Mouse (Mus musculus) kidney, embryonic 14.5 days (tissue): ENCODE data around the gene Spon1. TPM values are rescaled to one million over a fixed set of nuclear protein-coding genes. Genes with fewer than 3 reads are reported as not detected.

Experiments
- ATAC-seq: fragments of 200-750 bp; cut with Nextera tagmentation; 2 replicates; pipeline ENCODE4 v1.8.0; 2017; ENCODE audit warnings: moderate number of reproducible peaks, mild to moderate bottlenecking, moderate TSS enrichment, moderate library complexity; ENCODE audit not compliant: low FRiP score, low TSS enrichment
- H3K27ac ChIP-seq: fragments of 300-500 bp; sonication (generic); 2 replicates; pipeline ENCODE4 v1.5.1; 2014; ENCODE audit warnings: low read depth, mild to moderate bottlenecking, low read length, moderate library complexity, mixed read lengths
- H3K27me3 ChIP-seq: fragments of 300-500 bp; sonication (generic); 2 replicates; pipeline ENCODE4 v1.6.1; 2014; ENCODE audit warnings: mild to moderate bottlenecking, low read length; ENCODE audit not compliant: control insufficient read depth, insufficient read depth
- H3K36me3 ChIP-seq: fragments of 300-500 bp; sonication (generic); 2 replicates; pipeline ENCODE4 v1.6.1; 2014; ENCODE audit warnings: low read length, mixed read lengths; ENCODE audit not compliant: control insufficient read depth, insufficient read depth
- H3K4me1 ChIP-seq: fragments of 300-500 bp; sonication (generic); 2 replicates; pipeline ENCODE4 v1.6.1; 2014; ENCODE audit warnings: low read length, mixed read lengths; ENCODE audit not compliant: control insufficient read depth, insufficient read depth
- H3K4me2 ChIP-seq: fragments of 300-500 bp; sonication (generic); replicated peaks from 2 replicates; pipeline ENCODE4 v1.6.1; 2014; ENCODE audit warnings: low read depth, mild to moderate bottlenecking, low read length
- H3K4me3 ChIP-seq: fragments of 300-500 bp; sonication (generic); 2 replicates; pipeline ENCODE4 v1.5.1; 2014; ENCODE audit warnings: mild to moderate bottlenecking, low read length
- H3K9ac ChIP-seq: fragments of 300-500 bp; sonication (generic); 2 replicates; pipeline ENCODE4 v1.6.1; 2014; ENCODE audit warnings: low read depth, mild to moderate bottlenecking, low read length, moderate library complexity
- H3K9me3 ChIP-seq: fragments of 300-500 bp; sonication (generic); 2 replicates; pipeline ENCODE4 v1.6.1; 2016; ENCODE audit warnings: low read length; ENCODE audit not compliant: control insufficient read depth
- WGBS: fragments of 180-500 bp; shearing (Covaris S2); extraction: QIAGEN DNeasy Blood & Tissue Kit; methylation state at CpG from one replicate; pipeline ENCODE4 v1.1.7; 2014; 5-methylcytosine and 5-hydroxymethylcytosine counted together
- polyA plus RNA-seq: library from polyadenylated mRNA; unstranded; fragments of >200 nt; fragmentation: Nextera tagmentation; extraction: Ambion mirVana; gene quantifications from 2 replicates; pipeline ENCODE4 v1.2.1, GENCODE M21; 2014

The Spon1 gene
- polyA plus RNA-seq, 1 experiment from 2014 or later, result 8.5 TPM

- no peak for ATAC-seq
- no peaks in the 10 kb centered on the region for H3K4me1 ChIP-seq
- no peak overlapping the region for H3K4me3 ChIP-seq
- no peak overlapping the region for H3K27ac ChIP-seq
- H3K9me3 ChIP-seq, result no peaks in the 10 kb centered on the region
- H3K9ac ChIP-seq, result no peak overlapping the region
- no peaks in the 10 kb centered on the region for H3K27me3 ChIP-seq
- H3K36me3 ChIP-seq, result no peaks in the 10 kb centered on the region
- 87% methylated on average over 3 of the region's 3 CpGs for WGBS
- no peak overlapping the region for H3K4me2 ChIP-seq
Measured at GRCm38 (mm10) chr7:114027406-114027805, 261.6 kb downstream of the Spon1 start.

- no peaks in the 10 kb centered on the region for H3K4me1 ChIP-seq
- no peak overlapping the region for H3K27ac ChIP-seq
- no peak overlapping the region for H3K4me3 ChIP-seq
- H3K36me3 ChIP-seq, result no peaks in the 10 kb centered on the region
- no peak for ATAC-seq
- WGBS, result 95% methylated on average over 5 of the region's 5 CpGs
- H3K9ac ChIP-seq, result no peak overlapping the region
- no peak overlapping the region for H3K4me2 ChIP-seq
- H3K9me3 ChIP-seq, result no peaks in the 10 kb centered on the region
- no peaks in the 10 kb centered on the region for H3K27me3 ChIP-seq
Measured at GRCm38 (mm10) chr7:114028828-114029227, 263.0 kb downstream of the Spon1 start.

- WGBS, result 70% methylated on average over 6 of the region's 6 CpGs
- Histone ChIP-seq H3K4me3 (no peak overlapping the region), H3K9me3 (no peaks in the 10 kb centered on the region), H3K9ac (no peak overlapping the region), H3K4me2 (no peak overlapping the region), H3K4me1 (no peaks in the 10 kb centered on the region), H3K27me3 (no peaks in the 10 kb centered on the region), H3K36me3 (no peaks in the 10 kb centered on the region), H3K27ac (no peak overlapping the region)
- no peak for ATAC-seq
Measured at GRCm38 (mm10) chr7:114029596-114029995, 263.8 kb downstream of the Spon1 start.

- Histone ChIP-seq H3K9me3 (no peaks in the 10 kb centered on the region), H3K4me3 (no peak overlapping the region), H3K4me2 (no peak overlapping the region), H3K27ac (no peak overlapping the region), H3K36me3 (peaks cover 8% of the 10 kb centered on the region; the same call in 1 of the 2 replicates), H3K9ac (no peak overlapping the region), H3K4me1 (no peaks in the 10 kb centered on the region), H3K27me3 (no peaks in the 10 kb centered on the region)
- ATAC-seq, result no peak
- 88% methylated on average over 4 of the region's 4 CpGs for WGBS
Measured at GRCm38 (mm10) chr7:114037237-114037636, 271.4 kb downstream of the Spon1 start.

GRCm38 (mm10) chr7:114041349-114041748 is 275.6 kb downstream of the Spon1 start:
- no peaks in the 10 kb centered on the region for H3K4me1 ChIP-seq
- no peaks in the 10 kb centered on the region for H3K27me3 ChIP-seq
- no peaks in the 10 kb centered on the region for H3K9me3 ChIP-seq
- no peak overlapping the region for H3K4me3 ChIP-seq
- H3K9ac ChIP-seq, result no peak overlapping the region
- 93% methylated on average over 4 of the region's 4 CpGs for WGBS
- no peak for ATAC-seq
- H3K4me2 ChIP-seq, result no peak overlapping the region
- peaks cover 8% of the 10 kb centered on the region; the same call in 1 of the 2 replicates for H3K36me3 ChIP-seq
- no peak overlapping the region for H3K27ac ChIP-seq

GRCm38 (mm10) chr7:114042973-114043928 is 277.5 kb downstream of the Spon1 start:
- no peaks in the 10 kb centered on the region for H3K4me1 ChIP-seq
- 86% methylated on average over 26 of the region's 26 CpGs for WGBS
- no peaks in the 10 kb centered on the region for H3K27me3 ChIP-seq
- no peak overlapping the region for H3K4me2 ChIP-seq
- H3K4me3 ChIP-seq, result no peak overlapping the region
- peaks cover 16% of the 10 kb centered on the region; the same call in 1 of the 2 replicates for H3K36me3 ChIP-seq
- no peak overlapping the region for H3K27ac ChIP-seq
- no peak for ATAC-seq
- H3K9ac ChIP-seq, result no peak overlapping the region
- no peaks in the 10 kb centered on the region for H3K9me3 ChIP-seq

- no peaks in the 10 kb centered on the region for H3K9me3 ChIP-seq
- no peaks in the 10 kb centered on the region for H3K4me1 ChIP-seq
- H3K36me3 ChIP-seq, result peaks cover 13% of the 10 kb centered on the region; the same call in 1 of the 2 replicates
- H3K27ac ChIP-seq, result no peak overlapping the region
- no peak for ATAC-seq
- H3K4me2 ChIP-seq, result no peak overlapping the region
- no peaks in the 10 kb centered on the region for H3K27me3 ChIP-seq
- 81% methylated on average over 6 of the region's 6 CpGs for WGBS
- H3K9ac ChIP-seq, result no peak overlapping the region
- H3K4me3 ChIP-seq, result no peak overlapping the region
Measured at GRCm38 (mm10) chr7:114043929-114044549, 278.2 kb downstream of the Spon1 start.

GRCm38 (mm10) chr7:114045814-114046213 is 280.0 kb downstream of the Spon1 start:
- Histone ChIP-seq H3K4me3 (no peak overlapping the region), H3K4me1 (no peaks in the 10 kb centered on the region), H3K4me2 (no peak overlapping the region), H3K36me3 (peaks cover 15% of the 10 kb centered on the region; the same call in 1 of the 2 replicates), H3K9me3 (no peaks in the 10 kb centered on the region), H3K27ac (no peak overlapping the region), H3K27me3 (no peaks in the 10 kb centered on the region), H3K9ac (no peak overlapping the region)
- no peak for ATAC-seq
- WGBS, result 59% methylated on average over 2 of the region's 2 CpGs

GRCm38 (mm10) chr7:114053720-114054119 is 287.9 kb downstream of the Spon1 start:
- 76% methylated on average over 4 of the region's 4 CpGs for WGBS
- Histone ChIP-seq H3K4me2 (no peak overlapping the region), H3K27ac (no peak overlapping the region), H3K4me1 (no peaks in the 10 kb centered on the region), H3K9me3 (no peaks in the 10 kb centered on the region), H3K27me3 (no peaks in the 10 kb centered on the region), H3K4me3 (no peak overlapping the region), H3K9ac (no peak overlapping the region), H3K36me3 (peaks cover 14% of the 10 kb centered on the region; the same call in 1 of the 2 replicates)
- no peak for ATAC-seq
